Mouse (Mus musculus): Measurements from ENCODE around the gene Mtor.

The Mtor gene

DNA sequence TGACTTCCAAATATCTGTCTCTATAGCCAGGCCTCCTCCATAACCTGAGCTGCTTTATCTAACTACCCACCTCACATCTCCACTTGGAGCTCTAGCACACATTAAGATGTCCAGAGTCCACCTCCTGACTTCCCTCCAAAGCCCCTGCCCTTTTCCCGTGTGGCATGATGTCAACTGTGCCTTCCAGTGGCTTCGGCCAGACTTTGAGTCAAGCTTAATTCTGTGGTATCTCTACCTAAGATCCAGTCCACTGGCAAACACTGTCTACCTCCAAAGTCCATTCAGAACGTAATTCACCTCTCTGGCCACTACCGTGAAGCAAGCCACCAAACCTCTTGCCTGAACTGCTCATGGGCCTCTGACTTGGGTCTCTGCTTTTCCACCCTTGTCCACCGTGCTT lies 6.5 kb upstream of the Mtor start:
- no peak for DNase-seq (ENCODE audit: low spot score in 2 of 2)

DNA sequence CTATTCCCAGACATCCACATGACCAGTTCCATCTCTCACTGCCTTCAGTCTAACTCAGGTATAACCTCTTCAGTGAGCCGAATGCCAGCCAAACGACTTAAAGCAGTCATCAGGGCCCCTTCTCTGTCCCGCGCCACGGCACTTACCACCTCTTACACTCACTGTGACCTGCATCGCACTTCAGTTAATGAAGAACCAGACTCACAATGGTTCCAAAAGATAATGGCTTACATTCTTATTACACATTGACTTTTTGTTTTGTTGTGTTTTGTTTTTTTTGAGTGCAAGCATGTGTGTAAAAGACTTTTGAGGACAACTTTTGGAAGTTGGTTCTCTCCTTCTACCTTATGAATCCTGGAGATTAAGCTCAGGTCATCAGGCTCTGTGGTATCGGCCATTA lies 5.8 kb upstream of the Mtor start:
- no peak for DNase-seq (ENCODE audit: low spot score in 2 of 2)

DNA sequence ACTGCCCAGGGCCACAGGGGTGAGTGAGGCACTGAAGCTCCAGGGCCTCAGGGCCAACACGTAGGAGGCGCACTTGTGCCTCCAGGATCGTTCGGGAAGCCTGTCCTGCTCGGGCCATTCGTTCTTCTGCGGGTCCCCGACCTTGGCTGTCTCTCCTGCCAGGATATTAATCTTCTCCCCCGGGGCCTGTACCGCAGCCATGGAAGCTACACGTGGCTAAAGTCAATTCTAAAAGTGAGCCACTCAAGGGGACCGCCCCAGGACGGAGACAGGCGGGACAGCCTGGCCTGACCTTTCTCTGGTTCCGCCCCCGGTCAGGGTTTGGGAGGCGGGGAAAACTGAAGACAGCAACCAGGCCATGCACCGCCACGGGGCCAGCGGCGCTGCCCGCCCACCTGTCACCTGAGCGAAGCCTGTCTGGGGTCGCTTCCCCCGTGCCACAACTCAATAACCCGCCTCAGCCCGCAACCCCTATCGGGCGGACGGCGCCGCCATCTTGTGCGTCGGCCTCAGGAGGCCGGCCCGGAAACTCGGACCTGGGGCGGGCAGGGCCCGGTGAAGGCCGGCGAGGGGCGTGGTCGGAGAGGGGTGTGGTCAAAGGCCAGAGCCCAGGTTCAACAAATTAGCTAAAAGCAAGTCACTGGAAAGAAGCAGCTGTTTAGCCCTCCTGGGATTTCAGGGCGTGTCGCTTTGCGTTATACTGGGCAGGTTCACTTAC lies 4.0 kb upstream of the Mtor start, which contains the start of gene Ubiad1:
Gene Ubiad1, minus strand, starts transcription at position 522 of the 718 bp plus-strand sequence.
- peak; percentile 68 to 70 for DNase-seq (ENCODE audit: low spot score in 2 of 2)

DNA sequence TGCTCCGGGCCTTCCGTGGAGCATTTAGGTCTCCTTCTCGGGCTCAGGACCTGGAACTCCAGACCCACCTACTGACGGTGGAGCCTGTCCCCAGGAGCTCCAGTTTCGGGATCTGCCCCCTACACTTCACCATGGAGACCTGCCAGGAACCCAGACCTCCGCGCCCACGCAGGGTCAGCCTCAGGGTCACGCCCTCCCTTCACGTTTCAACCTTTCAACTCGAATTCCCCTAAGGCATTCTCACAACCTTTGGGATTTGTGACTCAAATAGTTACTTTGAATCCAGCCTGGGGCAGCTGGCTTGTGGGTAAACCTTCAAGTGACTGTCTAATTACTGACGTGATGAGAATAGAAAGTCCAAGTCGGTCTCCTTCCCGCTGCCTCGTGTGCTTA lies 438 bp downstream of the Mtor start:
- peak in 1 of 2 experiments; percentile 15 for DNase-seq (ENCODE audit: low spot score in 2 of 2)

DNA sequence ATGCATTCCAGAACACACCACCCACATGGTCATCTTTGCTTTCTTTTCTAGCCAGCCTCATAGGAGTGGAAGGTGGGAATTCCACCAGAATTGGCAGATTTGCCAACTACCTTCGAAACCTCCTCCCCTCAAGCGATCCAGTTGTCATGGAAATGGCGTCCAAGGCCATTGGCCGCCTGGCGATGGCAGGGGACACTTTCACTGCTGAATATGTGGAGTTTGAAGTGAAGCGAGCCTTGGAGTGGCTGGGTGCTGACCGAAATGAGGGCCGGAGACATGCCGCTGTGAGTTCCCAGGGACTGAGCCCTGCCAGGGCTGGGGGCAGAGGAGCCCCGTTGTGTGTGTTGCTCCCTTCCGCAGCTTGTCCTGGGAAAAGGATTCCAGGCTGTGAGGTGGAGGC lies 5.3 kb downstream of the Mtor start:
- DNase-seq (ENCODE audit: low spot score in 2 of 2), result no peak

DNA sequence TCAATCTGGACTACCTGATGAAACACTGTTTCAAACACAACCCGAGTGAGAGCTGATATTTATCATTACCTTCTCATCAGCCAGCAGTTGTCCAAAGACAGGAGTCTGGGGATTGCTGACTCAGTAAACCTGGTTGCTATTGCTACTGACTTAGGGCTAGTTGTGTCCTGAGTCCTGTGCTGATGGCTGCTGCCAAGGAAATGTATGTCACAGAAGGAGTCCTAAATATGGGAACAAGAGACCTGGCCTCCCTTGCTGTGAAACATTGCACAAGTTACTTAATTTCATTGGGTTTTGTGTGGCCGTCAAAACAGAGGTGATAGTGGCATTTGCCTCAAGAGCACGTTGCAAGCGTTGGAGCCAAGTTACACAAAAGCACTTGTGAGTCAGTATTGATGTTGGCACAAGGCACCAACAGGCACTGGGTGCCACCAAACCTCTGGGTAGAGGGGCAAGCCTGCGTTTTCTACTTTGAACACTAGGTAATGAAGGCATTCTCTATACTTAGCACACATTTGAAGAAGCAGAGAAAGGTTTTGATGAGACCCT lies 7.1 kb downstream of the Mtor start:
- no peak for DNase-seq (ENCODE audit: low spot score in 2 of 2)

DNA sequence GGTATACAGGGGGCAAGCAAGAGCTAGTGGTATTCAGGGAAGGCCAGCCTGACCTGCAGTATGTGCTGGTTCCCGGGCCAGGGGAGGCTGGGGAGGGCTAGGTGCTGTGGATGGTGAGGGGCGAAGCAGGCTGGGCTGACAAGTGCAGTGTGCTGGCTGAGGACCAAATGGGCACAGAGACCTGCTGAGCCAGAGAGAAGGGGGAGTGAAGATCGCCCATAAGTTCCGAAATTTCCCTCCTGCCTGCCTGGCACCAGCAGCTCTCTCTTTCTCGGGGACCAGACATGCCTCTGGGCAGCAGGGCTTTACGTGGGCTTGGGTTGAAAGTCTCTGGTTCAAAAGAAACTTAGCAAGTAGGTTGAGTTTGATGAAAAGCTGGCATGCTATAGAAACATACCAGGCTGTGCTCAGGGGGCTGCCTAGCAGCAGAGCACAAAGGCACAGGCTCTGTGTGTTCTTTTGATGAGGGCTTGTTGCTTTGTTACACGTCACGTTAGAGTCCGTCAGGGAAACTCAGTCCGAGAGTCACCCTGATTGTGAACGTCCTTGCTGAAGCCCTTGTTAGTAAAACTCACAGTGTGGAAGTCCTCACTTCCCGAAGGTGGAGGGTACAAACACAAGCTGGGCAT lies 12.4 kb downstream of the Mtor start:
- no peak for DNase-seq (ENCODE audit: low spot score in 2 of 2)

DNA sequence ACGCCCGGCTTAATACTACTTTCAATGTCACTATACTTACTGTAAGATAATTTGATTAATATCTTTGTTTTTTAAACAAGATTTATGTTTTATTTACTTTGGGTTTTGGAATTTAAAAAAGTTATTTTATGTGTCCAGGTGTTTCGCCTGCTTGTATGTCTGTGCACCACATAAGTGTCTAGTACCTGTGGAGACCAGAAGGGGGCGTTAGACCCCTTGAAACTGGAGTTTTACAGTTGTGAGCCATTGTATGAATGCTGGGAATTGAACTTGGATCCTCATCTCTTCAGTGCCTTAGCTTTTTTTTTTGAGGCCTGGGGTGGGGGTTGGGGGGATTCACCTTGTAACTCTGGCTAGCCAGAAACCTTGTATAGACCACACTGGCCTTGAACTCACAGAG lies 13.4 kb downstream of the Mtor start:
- DNase-seq (ENCODE audit: low spot score in 2 of 2), result no peak

DNA sequence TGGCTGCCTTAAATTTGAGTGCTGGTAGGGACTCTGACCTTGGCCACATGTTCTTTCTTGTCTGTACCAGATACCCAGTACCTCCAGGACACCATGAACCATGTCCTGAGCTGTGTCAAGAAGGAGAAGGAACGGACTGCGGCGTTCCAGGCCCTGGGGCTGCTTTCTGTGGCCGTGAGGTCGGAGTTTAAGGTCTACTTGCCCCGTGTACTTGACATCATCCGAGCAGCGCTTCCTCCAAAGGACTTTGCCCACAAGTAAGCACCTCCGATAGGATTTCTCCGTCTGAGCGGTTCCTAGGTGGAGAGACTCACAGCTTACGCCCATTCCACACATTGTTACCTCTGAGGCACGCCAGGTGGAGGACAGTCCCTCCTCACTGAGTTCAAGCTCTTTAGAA lies 14.3 kb downstream of the Mtor start:
- no peak for DNase-seq (ENCODE audit: low spot score in 2 of 2)

DNA sequence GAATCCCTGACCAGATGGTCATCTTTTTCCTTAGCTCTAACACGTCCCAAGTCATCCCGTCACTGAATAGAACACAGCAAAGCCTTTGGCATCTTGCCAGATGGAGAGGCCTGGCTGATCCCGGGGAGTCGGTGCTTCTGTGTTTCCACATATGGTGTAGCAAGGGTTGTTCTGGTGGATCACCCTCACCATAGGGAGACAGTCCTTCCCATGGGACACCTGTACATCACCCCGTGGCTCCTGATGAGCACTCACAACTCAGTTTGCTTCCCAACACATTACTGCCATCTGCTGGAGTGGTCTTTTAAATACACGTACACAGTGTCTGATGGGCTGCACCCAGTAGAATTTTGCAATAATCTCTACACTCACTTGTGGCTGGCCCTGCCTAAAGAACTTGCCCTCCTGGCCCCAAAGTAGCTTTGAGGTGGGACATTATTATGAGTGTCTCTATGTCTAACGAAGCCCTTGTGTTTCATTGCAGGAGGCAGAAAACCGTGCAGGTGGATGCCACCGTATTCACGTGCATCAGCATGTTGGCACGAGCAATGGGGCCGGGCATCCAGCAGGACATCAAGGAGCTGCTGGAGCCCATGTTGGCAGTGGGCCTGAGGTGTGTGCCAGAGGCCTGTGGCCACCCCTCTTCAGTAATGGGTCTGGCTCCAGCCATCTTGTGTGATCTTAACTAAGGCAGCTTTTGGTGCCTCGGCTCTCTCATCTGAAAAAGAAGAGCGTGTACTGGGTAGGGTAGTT lies 15.0 kb downstream of the Mtor start:
- DNase-seq (ENCODE audit: low spot score in 2 of 2), result peak; percentile 38

DNA sequence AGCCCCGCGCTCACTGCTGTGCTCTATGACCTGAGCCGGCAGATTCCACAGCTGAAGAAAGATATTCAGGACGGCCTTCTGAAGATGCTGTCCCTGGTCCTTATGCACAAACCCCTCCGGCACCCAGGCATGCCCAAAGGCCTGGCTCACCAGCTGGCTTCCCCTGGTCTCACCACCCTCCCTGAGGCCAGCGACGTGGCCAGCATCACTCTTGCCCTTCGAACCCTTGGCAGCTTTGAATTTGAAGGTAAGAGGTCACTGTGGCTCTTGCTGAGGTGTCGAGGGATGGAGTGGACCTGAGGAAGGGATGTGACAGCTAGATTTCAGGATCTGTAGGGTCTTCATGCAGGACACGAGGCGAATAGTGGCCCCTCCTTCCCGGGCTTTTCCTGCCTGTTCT lies 15.9 kb downstream of the Mtor start:
- DNase-seq (ENCODE audit: low spot score in 2 of 2), result no peak

DNA sequence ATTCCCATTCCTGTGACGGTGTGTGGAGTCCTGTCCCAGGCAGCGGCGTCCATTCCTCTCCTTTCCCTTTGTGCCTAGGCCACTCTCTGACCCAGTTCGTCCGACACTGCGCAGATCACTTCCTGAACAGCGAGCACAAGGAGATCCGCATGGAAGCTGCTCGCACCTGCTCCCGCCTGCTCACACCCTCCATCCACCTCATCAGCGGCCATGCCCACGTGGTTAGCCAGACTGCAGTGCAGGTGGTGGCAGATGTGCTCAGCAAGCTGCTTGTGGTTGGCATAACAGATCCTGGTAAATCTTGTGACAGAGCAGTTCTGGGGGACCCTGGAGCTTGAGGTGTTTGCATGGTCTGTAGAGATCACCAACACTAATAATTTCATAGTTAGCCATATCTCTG lies 16.5 kb downstream of the Mtor start:
- DNase-seq (ENCODE audit: low spot score in 2 of 2), result peak in 1 of 2 experiments; percentile 31

DNA sequence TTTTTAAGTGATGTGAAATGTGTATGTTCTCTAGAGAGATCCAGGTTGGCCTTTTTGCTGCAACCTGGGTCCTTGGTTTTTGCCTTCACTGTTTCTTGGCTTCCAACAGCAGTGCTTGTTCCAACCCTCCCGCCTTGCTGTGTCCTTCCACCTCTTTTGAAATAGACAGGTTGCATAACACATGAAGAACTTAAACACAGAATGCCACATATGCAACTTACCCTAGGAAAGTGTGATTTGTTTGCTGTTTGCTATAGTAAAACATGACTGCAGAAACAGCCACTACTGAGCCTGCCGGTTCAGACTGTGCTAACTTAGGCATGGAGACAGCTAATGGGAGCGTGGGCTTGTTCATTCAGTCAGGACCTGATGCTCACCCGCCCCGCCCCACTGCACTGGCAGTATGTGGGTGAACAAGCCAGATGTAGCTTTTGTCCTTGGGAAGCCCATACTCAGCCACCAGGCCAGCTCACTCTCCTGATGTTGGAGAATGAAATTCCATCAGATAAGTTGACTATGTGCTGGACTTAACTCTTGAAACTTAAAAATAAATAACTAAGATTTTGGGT lies 18.2 kb downstream of the Mtor start:
- peak; percentile 28 to 32 for DNase-seq (ENCODE audit: low spot score in 2 of 2)

DNA sequence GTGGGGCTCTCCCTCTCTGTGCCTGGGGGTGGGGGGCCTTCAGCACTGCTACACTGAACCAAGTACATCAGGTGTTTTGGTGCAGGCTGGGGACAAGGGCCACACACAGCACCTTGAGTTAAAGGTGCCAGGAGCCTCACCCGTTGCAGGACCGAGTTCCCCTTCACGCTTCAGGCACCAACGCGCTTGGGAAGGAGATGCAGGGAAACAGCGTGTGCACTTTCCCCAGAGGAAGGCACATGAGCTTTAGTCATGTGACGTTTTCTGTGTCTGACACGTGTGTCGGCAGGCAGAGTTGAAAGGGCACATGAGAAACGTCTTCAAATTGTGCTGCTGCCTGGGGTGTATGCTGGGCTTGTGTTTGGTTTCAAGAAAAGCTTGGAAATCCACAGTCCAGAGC lies 20.0 kb downstream of the Mtor start:
- no peak for DNase-seq (ENCODE audit: low spot score in 2 of 2)

DNA sequence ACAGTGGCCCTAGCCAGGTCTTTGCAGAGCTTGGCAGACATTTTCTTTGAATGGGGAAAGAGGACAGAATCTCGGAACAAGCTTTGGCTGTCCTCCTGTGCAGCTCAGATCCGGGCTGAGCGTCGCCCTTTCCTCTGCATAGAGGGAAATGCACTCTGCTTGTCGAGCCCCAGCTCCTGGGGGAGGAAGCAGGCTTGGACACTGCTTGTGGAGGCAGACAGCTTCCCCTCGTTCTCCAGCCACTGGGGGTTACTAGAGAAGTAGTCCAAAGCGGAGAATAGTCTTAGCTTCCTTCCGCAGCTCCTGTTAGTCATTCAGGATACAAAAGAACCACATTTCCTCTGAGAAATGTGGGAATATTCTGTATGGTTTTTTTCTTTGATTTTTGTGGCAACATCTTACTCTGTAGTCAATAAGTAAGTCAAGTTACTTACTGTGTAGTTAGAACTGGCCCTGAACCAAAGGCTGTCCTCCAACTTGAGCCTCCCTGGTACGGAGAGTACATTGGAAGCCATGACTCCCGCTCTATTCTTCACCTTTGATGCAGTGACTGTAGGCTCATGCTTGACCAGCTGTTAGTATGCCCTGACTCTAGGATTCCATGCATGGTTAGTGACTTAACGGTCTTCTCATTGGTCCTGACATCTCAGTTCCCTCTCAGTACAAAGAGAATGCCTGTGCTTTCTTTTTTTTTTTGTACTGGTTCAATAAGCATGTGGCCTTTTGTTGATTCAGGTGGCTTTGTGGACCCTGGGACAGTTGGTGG lies 21.3 kb downstream of the Mtor start:
- DNase-seq (ENCODE audit: low spot score in 2 of 2), result no peak

DNA sequence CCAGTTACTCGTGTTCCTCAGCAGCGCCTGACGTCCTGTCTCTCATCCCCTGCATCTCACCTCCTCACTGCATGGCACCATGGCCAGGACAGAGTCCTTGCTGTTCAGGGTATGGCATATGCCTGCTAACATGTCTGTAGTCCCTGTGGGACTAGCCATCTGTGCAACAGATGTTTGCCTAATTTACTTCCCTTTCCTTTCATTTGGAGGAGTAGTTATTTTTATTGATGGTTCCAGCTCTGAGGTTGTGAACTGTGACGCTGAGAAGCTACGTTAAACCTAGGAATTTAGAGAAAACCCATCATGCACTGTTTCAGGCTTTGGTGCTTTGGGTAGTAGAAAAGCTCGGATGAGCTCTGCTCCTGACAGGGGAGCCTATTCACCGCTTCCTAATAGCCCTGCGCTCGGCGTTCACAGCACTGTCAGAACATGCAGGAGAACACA lies 23.0 kb downstream of the Mtor start:
- DNase-seq (ENCODE audit: low spot score in 2 of 2), result no peak

DNA sequence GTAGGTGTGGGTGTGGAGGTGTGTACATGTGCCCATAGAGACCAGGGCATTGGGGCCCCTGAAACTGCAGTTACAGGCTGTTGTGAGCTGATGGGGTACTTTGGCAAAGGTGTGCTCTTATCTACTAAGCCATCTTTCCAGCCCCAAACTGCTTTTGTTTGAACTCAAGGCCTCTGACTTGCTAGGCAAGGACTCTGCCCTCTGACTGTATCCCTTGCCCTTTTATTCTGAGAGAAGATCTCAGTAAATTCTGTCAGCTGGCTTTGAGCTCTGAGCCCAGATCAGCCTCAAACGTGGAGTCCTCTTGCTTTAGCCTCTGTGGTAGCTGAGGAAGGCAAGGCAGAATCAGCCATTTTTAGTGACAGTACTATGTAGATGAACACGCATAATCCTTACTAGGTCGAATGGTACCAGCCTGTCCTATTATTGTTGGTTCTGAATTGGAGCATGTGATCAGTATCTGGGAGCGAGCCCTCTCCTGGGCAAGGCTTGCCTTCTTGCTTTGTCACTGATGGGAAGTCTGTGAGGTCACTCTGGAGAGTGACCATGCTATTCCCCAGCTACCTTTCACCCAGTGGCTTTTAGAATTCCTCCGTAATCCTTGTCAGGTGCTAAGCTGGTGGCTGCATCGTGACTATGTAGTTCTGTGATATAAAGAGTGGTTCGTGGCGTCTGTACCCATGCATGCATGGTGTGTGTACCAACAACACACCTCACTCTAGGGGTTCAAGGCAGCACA lies 24.2 kb downstream of the Mtor start:
- no peak for DNase-seq (ENCODE audit: low spot score in 2 of 2)

DNA sequence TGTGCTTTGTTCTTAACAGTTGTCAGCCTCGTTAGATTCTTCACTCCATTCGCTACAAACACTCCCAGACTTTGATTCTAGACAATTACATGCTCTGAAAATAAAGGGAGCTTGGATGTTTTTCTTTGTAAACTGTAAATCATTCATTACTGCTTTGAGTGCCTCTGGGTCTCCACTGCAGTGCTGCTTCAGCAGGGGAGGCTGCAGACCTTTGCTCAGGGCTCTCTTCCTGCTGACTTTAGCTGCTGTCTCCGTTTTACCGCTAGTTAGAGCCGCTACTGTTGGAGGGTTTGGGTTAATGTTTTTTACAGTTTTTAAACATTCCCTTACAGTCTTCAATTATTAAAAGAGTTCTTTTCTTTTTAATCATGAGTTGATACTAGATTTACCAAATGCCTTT lies 25.1 kb downstream of the Mtor start:
- no peak for DNase-seq (ENCODE audit: low spot score in 2 of 2)

DNA sequence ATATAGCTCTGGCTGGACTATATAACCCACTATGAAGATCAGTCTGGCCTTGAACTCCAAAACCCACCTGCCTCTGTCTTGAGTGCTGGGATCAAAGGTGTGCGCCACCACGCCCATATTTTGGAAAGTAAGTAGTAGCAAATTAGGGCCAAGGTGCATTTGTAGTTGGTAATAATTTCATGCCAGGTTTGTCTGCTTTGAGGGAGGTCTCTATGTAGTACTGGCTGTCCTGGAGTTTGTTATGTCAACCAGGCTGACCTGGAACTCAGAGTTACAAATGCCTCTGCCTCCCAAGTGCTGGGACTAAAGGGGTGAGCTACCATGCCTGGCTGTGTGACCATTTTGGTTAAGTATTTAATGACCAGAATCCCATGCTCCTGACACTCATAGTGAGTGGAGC lies 31.8 kb downstream of the Mtor start:
- no peak for DNase-seq (ENCODE audit: low spot score in 2 of 2)

DNA sequence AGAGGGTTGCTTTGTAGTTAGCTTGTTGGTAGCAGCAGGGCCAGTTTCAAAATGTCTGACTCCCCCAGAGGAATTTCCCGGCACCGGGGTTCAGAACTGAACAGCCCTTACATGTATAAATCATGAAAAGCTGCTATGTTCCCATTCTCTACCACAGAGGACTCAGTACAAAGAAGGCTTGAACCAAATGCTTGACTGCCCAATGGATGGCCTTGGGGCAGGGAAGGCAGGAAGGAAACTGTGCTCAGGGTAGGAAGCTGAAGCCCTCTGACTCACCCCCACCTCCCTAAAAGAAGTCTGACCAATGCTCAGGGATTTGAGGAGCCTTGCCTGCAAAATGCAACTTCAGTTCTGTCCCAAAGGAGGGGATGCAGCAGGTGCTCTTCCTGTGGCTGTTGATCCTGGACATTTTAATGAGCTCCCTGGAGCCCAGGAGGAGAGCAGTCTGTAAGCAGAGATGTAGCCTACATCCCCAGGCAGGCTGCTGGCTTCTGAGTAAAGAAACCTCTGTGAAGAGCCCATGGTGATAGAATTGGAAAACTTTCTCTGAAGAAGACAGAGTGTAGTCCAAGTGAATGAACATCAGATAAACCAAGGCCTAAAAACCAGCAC lies 33.3 kb downstream of the Mtor start:
- DNase-seq (ENCODE audit: low spot score in 2 of 2), result no peak

All from right cerebral cortex, adult 2 months (tissue).